Mouse (Mus musculus) gastrocnemius, postnatal 4 days (tissue): ENCODE measurements around the gene Pitpnm3. TPM values are rescaled to one million over a fixed set of nuclear protein-coding genes. Genes with fewer than 3 reads are reported as not detected.

ENCODE experiments used
- DNase-seq, 2 experiments: peaks; one replicate each; pipeline ENCODE4 v3.0.0; 2021 to 2022; ENCODE audit warnings: low spot score in 2 of 2, mixed read lengths in 2 of 2
- total RNA-seq, 2 experiments: library from RNA; stranded (reverse); gene quantifications; 2 replicates each; pipeline ENCODE4 v1.2.3; 2021

Gene Pitpnm3
- total RNA-seq, 2 experiments from 2014 or later: 1.4 to 1.5 TPM

DNA sequence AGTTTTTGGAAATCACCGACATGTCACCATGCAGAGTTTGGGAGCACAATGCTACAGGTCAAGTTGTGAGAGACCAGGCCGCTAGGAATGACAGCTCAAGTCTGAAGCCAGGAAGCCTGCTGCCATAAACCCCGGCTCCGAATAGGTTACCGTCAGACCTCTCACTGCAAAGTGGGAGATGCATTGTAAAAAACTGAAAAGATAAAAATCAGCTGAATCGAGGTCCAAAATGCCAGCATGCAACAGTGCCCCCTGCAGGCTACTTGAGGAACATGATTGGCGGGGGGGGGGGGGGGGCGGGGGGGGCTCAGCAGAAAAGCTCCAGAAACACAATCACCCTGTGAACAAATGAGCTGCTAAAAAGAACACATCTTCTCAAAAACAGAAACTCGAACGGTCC lies 112.0 kb downstream of the Pitpnm3 start:
- no peak for DNase-seq

GRCm38 (mm10) chr11:72022827-72023226 lies 112.8 kb downstream of the Pitpnm3 start:
- no peak for DNase-seq

- no peak for DNase-seq
Measured at GRCm38 (mm10) chr11:72021015-72021414, 114.6 kb downstream of the Pitpnm3 start.

DNA sequence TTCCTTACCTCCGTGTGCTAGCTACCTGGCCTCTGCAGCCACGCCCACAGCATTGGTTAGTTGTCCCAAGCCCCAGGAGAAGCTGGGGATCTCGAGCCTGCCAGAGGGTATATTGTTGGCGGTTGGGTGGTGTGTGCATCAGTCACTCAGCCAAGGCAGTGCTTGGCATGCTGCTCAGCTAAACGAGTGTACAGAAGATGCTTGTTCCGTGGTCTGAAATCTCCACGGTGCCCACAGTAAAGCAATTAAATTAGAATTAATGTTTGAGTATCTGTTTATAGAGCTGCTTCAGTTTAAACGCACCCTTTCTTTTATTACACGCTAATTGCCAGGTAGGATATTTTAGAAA lies 118.4 kb downstream of the Pitpnm3 start:
- DNase-seq: no peak

DNA sequence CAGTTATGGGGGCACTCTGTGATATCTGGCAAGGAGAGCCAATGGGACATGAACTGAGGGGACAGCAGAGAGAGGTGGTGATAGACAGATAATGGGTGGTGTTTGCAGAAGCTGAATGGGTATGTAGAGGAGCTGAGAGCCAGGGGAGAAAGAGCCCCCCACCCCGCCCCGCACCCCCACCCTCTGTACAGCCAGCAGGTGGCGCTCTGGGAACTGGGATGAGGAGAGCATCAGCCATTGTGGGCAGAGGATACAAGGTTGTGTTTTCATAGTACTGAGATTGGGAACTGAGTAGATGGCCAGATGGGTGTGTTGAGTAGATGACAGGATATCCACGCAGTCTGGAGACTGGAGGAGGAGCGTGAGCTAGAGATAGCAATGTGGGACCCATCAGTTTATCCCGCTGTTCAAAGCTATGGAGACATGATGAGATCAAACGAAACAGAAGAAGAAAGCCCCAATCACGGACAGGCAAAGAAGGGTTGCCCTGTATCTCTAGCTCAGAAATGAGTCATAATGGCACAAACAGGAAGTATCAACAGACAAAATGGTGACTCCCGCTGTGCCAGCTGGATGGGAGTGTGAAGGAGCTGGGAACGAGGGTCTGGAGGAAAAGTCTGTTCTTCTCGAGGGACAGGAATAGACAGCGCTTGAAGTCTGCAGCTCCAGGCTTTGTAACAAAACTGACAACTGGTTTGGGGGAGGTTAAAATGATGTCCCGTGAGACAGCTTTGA lies 118.9 kb downstream of the Pitpnm3 start:
- no peak for DNase-seq

DNA sequence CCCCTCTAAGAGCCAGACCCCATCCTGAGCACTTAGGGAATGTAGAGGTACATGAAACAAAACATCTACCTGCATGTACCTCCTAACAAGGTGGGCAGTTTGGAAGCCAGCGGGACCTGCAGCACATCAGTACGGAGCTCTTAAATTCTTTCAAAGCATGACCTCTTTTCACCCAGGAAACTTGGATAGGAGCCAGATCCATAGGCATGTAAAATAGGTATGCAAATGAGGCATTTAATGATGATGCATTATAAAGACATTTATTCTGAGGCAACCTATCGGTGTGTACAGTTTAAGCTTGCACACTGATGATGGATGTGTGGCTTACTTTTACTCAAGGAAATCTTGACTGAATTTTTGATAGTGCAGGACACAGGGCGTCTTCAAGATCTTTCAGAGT lies 120.9 kb downstream of the Pitpnm3 start:
- no peak for DNase-seq

GRCm38 (mm10) chr11:72011955-72012354 lies 123.6 kb downstream of the Pitpnm3 start:
- peak in 1 of 2 experiments; percentile 32 for DNase-seq

DNA sequence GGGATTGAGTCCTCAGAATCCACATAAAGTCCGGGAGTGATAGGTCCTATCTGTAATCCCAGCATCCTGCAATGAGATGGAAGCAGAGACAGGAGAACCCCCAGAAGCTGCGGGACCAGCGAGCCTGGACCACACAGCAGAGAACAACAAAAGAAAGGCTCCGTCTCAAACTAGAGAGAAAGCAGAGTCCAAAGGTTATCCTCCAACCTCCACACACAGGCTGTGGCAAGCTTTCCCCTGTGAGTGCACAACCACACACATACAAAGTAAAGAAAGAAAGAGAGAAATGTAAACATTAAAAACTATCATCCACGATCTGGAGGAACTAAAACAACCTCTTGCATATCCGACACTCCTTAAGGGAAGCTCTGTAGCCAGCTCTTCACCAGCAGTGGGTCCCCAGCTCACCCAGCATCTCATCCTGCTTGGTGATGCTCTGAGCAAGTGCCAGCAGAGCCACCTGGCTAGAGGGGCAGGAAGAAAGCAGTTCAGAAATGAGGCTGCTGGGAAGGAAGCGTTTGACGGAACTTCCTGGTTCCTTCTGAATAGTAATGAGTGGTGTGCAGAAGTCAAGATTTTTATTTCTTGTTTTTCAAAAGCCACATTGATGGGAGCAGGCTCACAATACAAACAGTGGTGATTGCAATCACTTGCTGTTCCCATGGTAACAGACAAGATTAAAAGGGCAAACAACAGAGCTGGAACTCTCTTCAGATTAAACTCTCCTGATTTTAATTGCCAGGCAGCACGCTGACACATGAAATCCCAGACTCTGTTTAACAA lies 124.4 kb downstream of the Pitpnm3 start:
- DNase-seq: no peak

- DNase-seq: no peak
Measured at GRCm38 (mm10) chr11:72010367-72010766, 125.2 kb downstream of the Pitpnm3 start.

GRCm38 (mm10) chr11:72005547-72005946 lies 130.0 kb downstream of the Pitpnm3 start:
- no peak for DNase-seq

DNA sequence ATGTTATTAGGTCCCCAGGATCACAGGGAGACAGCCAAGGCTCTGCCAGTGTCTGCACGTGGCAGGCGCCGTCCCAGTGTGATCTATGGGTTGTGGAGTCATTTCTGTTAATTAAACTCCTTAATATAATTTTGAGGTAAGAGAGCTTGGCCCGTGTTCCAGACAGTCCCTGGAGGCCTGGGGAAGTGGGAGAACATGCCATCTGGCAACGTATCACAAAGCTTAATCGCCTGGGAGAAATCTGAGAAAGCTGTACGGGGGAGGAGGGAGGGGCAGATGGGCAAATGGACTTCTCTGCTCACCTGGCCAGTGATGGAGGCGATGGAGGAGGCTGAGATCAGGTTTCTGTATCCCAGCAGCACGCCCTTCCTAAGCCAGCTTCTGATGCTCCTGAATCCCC lies 132.4 kb downstream of the Pitpnm3 start:
- no peak for DNase-seq

GRCm38 (mm10) chr11:72002138-72002853 lies 133.3 kb downstream of the Pitpnm3 start:
- DNase-seq: no peak

- no peak for DNase-seq
Measured at GRCm38 (mm10) chr11:72000194-72000593, 135.4 kb downstream of the Pitpnm3 start.

Other genes with a start within 250 kb of the Pitpnm3 start
- gene Aipl1, start 98.3 kb downstream of the Pitpnm3 start, total RNA-seq: under 1 TPM; 0.26 to 0.29 TPM
- 10 to 100 TPM; 21.3 to 30.0 TPM for gene Pimreg, start 93.7 kb downstream of the Pitpnm3 start, total RNA-seq
- under 1 TPM; 0.61 to 0.65 TPM for gene Gm43951, start 71.1 kb upstream of the Pitpnm3 start, total RNA-seq
- 1 to 10 TPM; 4.7 to 5.9 TPM for gene 4933427D14Rik, start 71.7 kb upstream of the Pitpnm3 start, total RNA-seq
- 10 to 100 TPM; 46.8 to 49.6 TPM for gene Txndc17, start 71.8 kb upstream of the Pitpnm3 start, total RNA-seq
- 10 to 100 TPM; 10.8 to 12.0 TPM for gene Med31, start 79.8 kb upstream of the Pitpnm3 start, total RNA-seq
- gene Slc13a5, start 131.4 kb upstream of the Pitpnm3 start, total RNA-seq: under 1 TPM; 0.23 to 0.52 TPM
- gene Xaf1, start 165.9 kb upstream of the Pitpnm3 start, total RNA-seq: 10 to 100 TPM; 10.0 to 10.8 TPM
- gene Fbxo39, start 178.7 kb upstream of the Pitpnm3 start, total RNA-seq: not detected
- gene Tekt1, start 226.7 kb upstream of the Pitpnm3 start, total RNA-seq: 1 to 10 TPM; 1.5 to 2.2 TPM